In the genomic region with DNA sequence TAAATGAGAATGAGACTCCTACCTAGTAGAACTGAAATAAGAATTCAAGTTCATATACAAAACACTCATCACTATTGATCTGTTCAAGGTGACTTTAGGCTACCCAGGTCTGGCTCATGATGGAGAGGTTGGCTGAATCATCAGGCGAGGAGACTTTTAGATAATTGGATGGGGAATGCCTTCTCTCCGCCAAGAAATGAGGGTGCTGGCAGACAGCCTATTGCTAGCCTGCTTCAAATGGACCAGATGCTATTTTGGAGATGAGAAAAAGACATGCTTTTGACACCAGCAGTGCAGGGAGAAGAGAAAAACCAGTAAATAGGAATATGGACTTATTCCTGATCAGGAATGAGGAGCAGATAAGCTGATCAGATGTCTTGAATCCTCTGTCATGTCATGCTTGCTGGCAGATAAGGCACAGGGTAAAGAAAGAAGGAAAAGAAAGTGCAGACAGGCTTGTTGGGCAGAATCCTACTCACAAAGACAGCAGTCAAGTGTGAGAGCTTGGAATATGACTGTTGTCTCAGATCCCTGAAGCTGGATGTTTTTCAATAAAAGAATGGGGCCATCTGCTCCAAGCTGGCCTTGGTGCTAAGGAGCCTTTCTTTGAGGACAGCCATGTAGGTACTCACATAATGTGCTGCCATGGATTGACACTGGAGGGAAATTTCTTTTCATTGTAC, we compare ENCODE assay signal across 8 mouse cellular contexts. TPM values are rescaled to one million over a fixed set of nuclear protein-coding genes. Genes with fewer than 3 reads are reported as not detected.
DNase-seq lines count a peak whose midpoint lies in the region; TF ChIP-seq lines count a peak whose summit lies in the region.
"Had no signal": no experiment of that assay in that cellular context is flagged by ENCODE, and none has a peak within 500 bp of the region (broad histone marks: within the 10 kb centered on the region; RNA-seq: fewer than 3 reads in every experiment).

No protein-coding gene starts in this region.

- intact Hi-C loops in left cerebral cortex, adult 2 months (cut with DNase I) = loop anchor here (5.0 kb wide), 1 partner anchor 42 kb away; no protein-coding TSS in a partner anchor

- no peak overlapping the region for H3K4me3 ChIP-seq in left cerebral cortex, adult 2 months
- H3K4me3 ChIP-seq: liver, embryonic 15.5 days had no signal

- DNase-seq in 3T3-L1 (ENCODE audit: low read depth, low spot score) = peak; percentile 64
- peak; percentile 97 for DNase-seq in brain, adult 2 months (ENCODE audit: low read depth, low spot score)
- DNase-seq in gastrocnemius, adult 18-20 months (ENCODE audit: low spot score) = peak; percentile 3
- peak; percentile 32 to 65 for DNase-seq in left cerebral cortex, adult 2 months (ENCODE audit: extremely low spot score in 1 of 2, low spot score in 2 of 2)
- DNase-seq in right cerebral cortex, postnatal 4 days = peak; percentile 70
- no peak for DNase-seq in spleen, adult 12 weeks (ENCODE audit: low spot score)
- no peak for DNase-seq in urinary bladder, postnatal 25 days (ENCODE audit: low spot score)

- TF ChIP-seq CTCF in left cerebral cortex, adult 2 months (IDR thresholded peaks at IDR 0.05) = no peak

- peak overlapping the region; percentile 88 for H3K27ac ChIP-seq in left cerebral cortex, adult 2 months
- H3K27ac ChIP-seq: liver, embryonic 15.5 days had no signal

RNA-seq across cellular contexts. Expression of a gene that starts 9.9 kb away (rescaled TPM):
- under 1 TPM; 0.34 to 0.40 TPM for total RNA-seq in gastrocnemius, adult 18-20 months (2021)
- total RNA-seq in left cerebral cortex, adult 2 months (2021) = 100 to 1,000 TPM; 445 to 453 TPM

Comparison
In these comparisons a context has a peak if more than half of its experiments do, and no peak if none do; other contexts are left out.
1. DNase-seq: peak in 3T3-L1 (single experiment), brain, adult 2 months (single experiment), gastrocnemius, adult 18-20 months (single experiment), left cerebral cortex, adult 2 months (2 of 2) and right cerebral cortex, postnatal 4 days (single experiment); none in spleen, adult 12 weeks (single experiment) and urinary bladder, postnatal 25 days (single experiment).
2. RNA of a gene that starts 9.9 kb away (total RNA-seq): 445 to 453 TPM in left cerebral cortex, adult 2 months; 0.34 to 0.40 TPM in gastrocnemius, adult 18-20 months; every median in the first group is over 100 times any median in the second.